Mouse (Mus musculus): ENCODE measurements around the gene Gns. TPM values are rescaled to one million over a fixed set of nuclear protein-coding genes. Genes with fewer than 3 reads are reported as not detected.

Gns gene
- polyA plus RNA-seq, 2 experiments from 2014 or later, result 9.1 to 13.6 TPM

DNA sequence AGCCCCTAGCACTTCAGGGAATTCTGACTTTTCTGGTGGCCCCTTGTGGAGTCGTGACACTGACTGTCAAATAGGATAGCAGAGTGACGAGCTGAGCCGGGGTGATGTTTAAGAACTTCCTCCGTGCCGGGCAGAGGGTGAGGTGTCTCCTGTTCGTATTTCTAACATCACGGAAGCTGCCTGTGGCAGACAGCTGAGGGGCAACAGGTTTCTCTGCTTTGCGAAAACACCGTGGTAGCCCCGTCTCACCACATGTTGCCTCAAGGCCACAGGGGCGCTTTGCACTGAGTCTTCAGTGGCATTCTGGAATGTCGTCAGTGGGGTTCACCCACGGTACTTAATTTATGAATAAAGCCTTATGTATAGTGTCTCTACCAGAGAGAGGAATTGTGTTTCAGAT, 2.4 kb downstream of the Gns start:
- ATAC-seq, result no peak

DNA sequence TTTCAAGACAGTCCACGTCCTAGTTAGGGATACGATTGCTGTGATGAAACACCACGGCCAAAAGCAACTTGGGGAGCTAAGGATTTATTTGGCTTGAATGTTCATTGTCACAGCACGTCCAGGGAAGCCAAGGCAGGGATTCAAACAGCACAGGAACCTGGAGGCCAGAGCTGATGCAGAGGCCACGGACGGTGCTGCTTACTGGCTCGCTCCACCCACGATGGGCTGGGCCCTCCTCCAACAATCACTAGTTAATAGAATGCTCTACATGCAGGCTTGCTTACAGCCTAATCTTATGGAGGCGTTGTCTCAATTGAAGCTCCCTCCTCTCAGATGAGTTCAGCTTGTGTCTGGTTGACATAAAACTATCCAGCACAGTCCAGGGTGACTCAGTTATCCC, 2.9 kb downstream of the Gns start:
- no peak for ATAC-seq

DNA sequence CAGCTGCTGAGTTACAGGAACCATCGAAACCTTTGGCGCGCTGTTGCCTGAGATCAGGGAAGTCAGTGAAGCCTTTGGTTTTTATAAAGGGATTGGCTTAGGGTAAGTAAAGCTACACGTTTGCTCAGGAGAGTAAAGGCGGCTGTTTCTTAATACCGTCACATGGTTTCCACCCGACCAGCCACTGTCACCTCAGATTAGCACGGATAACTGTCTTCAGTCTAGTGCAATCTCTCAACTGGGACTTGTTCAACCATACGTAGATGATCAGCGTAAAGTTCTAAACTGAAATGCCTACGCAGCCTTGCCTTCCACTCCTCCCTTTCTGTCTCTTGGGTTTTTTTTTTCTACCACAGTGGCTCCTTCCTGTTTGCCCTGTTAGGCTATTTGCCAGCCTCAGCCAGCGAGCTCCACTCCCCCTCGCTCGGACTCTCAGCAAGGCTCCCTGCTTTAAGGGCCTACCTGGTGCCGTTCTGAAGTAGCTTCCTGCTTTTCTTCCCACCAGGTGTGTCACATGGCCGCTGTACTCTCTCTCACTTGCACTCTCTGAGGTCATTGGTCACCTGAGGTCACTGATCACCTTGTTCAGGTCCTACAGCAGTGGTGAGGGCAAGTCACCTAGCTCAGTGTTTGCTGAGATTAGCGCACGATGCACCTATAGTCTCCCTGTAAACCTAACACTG, 4.0 kb downstream of the Gns start:
- ATAC-seq, result no peak

DNA sequence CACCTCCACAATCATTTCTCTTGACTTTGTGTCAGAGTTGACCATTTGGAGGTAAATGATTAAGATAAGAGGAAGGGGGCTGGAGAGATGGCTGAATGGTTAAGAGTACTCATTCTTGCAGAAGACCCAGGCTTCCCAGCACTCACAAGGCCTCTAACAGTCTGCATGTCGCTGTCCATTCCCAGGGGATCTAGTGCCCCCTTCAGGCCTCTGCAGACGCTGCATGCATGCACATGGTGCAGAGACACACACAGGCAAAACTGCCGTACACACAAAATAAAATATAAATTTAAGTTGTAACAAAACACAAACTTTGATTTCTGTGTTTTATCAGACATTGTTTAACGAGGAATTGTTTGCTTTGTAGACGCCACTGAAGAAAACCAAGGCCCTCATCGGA, 5.9 kb downstream of the Gns start:
- ATAC-seq, result no peak

DNA sequence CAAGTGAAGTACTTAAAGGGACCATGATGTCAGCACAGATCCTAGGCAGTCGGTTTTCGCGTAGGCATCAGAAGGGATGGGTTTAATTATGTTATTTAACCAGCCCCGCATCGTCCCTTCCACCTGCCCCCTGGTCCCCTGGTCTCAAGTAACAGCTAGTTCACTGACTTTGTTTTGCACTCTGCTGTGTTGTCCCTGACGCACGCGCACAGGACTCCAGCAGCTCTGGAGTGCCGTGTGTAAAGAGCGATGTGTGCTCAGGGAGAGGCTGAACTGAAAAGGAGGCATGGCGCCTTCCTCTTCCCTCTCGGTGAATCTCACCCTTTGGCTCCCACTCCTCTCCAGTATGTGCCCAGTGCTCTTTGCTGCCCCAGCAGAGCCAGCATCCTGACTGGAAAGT, 9.1 kb downstream of the Gns start:
- no peak for ATAC-seq

DNA sequence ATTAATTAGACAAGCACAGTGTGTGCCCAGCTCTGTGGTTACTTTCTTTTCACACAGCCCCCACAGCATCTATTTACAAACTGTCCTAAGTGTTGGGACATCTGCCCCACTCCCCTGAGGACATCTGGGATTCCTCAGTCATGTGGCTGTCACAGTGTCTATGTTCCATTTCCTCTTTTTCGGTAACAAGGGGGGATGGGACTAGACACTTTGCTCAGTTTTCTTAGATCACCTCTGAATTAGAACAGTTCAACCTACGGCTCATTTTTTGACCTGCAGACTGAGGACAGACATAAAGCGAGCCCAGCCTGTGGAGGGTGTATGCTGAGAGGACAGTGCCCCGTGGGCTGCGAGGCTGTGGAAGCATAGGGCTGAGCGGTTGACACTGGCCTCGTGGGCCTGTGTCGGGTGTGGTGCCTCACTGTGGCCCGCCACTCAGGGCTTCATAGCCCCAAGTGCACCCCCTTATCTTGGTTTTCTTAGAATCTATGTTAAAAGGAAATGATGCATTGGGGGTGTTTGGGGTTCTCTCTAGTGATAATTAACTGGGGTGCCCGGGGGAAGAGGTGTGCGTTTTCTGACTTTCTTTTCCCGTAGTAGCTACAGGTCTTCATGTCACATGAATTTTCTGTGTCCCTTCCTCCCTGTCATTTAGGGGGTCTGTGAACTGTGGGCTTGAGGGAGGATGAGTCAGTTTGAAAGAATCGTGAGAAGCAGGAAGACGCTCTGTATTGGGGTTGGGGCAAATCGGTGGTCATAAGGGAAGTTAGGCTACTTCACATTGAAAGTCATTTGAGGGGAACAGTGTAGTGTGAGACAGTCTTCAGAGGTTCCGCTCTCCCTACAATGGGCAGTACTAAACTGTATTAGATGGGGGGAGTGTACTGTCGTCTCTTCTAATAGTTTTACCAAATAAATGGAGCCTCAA, 10.1 kb downstream of the Gns start:
- no peak for ATAC-seq

DNA sequence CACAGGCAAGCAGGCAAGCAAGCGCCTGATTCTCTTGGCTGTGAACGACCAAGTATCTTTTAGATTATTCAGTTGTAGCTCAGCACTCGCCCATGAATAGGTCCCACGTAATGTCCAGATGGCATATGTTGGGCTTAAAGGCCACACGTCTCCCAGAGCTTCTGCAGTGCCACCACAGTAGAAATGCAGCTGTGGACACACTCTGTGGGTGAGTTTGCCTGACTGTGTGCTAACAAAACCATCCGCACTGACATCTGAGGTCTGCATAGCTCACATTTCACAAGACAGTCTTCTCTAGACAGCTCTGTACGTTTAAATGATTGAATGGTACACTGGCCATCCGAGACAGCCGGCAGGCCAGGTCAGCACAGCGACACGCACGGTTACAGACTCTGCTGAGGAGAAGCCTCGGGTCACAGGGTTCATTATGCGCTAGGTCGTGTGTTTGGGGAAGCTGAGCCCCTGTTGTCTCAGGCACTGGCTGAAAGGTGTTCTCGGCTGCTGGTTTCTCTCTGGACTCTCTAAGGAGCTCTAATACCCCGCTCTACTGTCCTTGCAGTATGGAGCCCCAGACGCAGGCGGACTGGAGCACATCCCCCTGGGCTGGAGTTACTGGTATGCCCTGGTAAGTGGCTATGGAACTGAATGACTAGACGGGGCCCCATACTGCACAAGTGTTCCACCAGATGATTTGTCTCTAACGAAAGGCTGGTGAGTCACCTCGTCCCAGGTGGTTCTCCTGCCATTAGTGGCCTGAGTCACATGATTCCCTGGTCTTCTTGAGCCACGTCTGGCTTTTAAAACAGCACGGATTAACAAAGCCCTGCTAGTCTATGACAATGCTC, 11.0 kb downstream of the Gns start:
- no peak for ATAC-seq

DNA sequence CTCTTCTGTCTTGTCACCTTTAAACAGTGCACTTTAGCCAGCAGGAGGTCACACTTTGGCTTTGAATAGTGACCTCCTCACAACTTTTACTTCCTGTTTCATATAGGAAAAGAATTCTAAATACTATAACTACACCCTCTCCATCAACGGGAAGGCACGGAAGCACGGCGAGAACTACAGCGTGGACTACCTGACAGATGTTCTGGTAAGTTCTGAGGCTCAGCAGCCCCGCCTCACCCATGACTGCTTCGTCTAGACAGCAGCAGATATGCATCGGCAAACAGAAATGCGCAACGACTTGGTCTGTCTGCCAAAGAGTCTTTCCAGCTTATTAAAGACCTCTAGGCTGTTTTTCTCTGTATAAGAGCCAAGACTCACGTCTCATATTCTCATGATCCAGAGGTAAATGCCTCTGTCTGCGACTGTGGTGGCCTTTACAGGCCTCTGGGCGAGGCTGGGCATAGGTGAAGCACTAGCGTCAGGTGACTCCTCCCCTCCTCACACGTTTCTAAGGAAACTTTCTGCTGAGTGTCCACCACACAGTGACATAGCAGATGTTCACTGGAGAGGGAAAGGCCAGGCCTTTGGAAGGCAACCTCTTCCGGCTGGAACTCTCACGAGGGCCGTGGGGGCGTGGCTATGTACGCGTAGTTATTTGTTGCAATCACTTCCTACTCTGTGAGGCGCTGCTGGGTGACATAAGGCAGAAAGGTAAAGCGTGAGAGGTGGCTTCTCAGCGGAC, 11.8 kb downstream of the Gns start:
- no peak for ATAC-seq

DNA sequence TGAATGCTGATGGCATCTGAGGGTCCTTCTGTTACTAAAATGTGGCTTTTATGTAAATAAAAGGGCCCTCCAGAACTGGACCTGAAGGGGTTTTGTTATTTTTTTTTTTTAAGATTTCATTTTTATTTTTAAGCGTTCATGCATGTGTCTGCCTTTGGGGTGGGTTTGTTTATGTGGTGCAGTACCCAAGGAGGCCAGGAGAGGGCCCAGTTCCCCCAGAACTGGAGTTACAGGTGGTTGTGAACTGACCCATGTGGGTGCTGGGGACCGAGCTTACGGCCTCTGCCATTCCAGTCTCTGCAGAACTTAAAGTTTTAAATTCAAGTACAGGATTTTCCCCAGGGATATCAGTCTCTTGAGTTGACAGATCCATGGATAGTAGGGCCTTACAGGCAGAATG, 14.5 kb downstream of the Gns start:
- no peak for ATAC-seq

DNA sequence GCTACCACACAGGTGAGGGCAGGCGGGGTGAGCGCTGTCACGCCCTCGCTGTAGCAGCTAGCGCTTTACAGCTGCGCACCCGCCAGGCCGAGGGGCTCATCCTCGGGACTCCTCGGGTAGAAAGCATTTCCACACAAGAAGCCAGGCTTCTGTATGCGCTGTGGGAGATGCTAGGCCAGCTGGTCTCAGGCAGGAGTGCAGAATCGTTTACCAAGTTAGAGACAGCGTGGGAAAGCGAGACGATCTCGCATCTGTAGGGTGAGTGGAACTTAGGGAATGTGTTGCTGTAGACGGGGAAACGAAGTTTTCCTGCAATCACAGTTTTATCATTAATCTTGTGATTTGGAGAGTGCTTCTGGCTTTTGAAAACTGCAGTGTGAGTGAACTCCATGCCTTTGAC, 16.4 kb downstream of the Gns start:
- no peak for ATAC-seq

DNA sequence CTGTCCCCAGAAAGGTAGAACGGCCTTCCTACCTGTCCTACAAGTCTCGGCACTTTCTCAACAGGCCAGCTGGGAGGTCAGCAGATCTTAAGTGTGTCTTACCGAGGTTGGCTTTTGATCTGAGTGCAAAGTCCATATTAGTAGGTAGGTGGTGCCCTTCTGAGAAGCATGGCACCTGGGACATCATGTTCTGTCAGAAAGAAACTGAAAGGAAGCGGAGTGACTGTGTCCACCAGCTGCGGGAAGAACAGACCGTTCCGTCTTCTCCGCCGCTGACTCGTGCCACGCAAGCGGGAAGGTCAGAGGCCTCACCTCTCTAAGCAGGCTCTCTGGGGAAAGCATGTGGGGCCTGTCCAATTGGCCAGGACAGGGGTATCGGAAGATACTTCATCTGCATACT, 19.8 kb downstream of the Gns start:
- no peak for ATAC-seq

DNA sequence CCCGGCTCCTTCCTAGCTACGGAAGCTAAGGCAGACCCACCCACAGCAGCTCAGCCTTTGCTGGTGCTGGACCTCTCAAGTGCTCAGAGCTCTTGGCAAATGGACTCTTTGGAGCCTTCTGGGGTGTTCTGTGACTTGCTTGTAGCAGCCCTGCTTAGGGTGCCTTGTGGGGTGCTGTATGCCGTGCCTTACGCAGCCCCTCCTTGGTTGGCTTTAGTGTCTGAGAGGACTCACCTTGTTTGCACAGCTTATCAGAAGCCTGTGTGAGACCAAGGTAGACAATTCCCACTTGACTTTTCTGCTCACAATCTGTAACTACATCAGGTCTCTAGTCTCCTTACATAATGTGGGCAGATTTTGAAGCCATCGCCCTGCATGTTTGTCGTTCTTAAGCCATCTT, 20.8 kb downstream of the Gns start:
- no peak for ATAC-seq

DNA sequence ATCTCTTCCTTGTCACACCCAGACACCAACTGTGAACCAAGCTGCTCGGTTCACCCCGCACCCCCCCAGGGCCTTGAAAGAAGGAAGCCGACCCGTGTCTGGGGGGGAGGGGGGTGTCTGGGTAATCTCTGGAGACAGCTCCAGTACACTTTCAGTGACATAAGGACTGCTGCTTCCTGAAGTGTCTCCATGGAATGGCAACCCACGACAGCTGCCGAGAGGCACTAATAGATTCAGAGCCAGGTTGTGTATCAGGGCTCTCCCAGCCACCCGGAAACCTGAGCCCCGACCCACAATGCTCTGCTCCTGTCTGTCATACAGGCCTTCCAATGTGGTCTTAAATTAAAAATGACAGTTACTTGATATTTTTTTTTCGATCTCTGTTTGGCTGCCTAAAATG, 21.5 kb downstream of the Gns start:
- no peak for ATAC-seq

DNA sequence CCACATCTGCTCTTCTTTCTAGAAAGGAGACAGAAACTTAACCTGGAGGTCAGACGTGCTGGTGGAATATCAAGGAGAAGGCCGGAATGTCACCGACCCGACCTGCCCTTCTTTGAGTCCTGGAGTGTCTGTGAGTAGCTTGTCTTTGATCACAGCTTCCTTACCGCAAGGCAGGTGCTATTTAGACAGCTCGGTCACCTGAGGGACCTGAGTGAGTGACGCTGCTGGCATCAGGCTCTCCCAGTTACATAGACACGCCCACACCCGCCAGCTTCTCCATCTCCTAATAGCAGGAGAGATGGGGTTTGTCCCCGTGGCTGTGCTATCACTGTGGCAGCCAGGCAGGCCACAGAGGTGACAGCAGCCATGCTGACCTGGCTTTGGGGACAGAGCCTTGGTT, 25.7 kb downstream of the Gns start:
- no peak for ATAC-seq

DNA sequence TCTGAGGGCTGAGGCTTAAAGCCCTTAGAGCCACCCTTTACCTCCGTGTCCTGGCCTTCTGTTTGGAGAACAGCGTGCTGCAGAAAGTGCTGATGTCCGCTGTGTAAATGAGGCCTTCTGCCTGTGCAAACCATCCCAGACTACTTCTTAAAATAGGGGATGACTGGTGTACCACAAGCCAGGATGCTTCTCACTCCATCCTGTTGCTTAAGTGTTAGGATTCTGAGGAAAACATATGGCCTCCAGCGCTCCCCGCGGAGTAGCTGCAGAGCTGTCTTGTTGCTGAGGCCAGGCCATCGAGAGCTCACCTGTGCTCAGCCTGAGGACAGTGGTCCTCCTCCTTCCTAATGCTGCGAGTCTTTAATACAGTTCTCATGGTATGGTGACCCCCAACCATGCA, 27.0 kb downstream of the Gns start:
- no peak for ATAC-seq

DNA sequence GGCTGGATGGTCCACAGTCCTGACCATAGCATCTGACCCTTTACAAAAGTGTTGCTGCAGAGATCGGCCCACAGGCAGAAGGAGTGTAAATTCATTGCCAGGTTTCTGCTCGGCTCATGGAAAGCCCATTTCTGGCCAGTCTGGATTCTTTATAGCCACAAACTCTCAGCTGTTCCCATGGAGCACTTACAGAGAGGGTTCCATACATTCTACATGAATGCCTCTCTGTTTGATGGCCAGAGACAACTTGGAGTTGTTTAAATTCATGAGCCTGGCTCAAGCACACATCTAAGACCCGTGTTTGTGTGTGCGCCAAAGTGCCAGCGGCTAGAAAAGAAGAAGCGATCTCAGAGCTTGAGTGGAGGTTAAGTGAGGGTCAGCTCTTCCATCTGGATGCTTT, 29.4 kb downstream of the Gns start:
- ATAC-seq, result no peak

DNA sequence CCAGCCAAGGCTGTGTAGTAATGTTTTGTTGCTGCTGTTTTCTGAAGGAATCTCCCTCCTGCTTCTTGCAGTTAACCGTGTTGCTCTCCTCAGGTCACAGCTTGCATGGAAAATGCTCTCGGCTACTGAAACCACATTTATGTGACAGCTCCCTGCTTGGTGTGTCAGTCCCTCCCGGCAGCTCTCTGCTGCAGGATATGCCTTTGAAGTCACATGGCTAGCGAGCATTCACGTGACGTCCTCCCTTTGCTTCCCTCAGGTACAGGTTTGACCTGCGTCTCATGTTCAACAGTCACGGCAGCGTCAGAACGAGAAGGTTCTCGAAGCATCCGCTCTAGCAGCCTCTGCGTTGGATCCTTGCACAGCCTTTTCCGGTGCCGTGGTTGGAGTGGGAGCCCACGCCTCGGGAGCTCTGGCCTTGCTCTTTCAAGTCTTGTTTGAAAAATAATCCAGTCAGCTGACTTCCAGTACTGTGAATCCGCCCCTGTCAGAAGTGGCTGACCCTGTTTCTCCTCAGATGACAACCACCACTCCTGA, 30.0 kb downstream of the Gns start:
- no peak for ATAC-seq

DNA sequence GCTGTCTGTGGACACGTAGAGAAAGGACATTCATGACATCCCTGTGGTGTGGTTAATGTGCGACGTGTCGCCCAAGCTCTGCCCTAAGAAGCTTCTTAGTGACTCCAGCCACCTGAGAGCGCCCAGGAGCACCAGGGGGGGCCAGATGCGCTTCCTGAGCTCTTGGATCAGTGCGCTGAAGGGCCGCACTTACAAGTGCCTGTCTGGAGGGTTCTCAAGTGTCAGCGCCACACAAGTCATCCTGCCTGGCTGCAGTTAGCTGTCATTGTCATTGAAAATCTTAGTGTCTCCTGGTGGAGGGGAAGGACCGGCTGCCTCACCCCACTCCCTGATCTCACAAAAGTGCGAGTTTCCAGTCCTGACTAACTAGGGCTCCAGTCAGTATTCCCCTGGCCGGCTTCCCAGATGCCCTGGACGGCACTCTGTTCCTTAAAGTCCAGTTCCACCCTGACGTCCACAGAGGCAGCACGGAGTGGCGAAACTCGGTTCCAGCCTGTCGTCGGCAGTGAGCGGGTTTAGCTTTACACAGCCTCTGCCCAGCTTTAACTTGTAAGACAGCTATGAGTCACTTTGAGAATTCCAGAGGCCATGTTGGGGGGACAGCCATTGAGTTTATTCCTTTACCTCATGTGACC, 30.8 kb downstream of the Gns start:
- ATAC-seq, result no peak

DNA sequence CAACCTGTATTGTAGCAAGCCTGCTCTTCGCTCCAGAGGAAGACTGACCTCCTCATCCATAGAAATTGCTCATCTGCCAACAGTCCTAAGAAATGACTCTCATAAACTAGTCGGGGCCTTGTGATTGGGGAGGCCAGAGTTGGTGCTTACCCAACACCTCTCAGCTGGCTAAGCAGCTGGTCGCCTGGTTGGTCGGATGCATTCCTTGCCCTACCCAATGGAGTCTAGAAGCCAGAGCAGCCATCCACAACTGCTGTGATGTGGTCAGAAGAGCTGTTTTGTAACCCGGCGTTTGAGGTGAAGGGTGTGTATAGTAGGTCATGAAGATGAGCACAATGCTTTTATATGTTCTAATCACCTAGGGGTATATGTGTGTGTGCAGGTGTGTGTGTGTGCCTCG, 33.7 kb downstream of the Gns start:
- ATAC-seq, result no peak

DNA sequence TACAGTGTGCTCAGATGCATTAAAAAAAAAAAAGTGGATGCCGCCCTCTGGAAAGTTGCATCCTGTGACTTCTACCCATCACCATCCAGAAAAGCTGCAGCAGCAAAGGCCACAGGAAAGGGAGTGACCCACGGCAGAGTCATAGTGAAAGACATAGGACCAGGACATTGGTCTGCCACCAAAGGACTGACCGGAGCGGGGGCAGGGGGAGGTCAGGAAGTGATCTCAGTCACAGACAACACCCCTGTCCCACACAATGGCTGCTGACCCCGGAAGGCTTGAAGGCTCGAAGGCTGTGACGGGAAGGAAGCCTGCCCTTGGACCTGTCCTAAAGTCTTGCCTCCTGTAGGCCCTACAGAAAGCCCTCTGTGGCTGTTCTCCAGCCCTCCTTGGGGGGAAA, 36.1 kb downstream of the Gns start:
- no peak for ATAC-seq

DNA sequence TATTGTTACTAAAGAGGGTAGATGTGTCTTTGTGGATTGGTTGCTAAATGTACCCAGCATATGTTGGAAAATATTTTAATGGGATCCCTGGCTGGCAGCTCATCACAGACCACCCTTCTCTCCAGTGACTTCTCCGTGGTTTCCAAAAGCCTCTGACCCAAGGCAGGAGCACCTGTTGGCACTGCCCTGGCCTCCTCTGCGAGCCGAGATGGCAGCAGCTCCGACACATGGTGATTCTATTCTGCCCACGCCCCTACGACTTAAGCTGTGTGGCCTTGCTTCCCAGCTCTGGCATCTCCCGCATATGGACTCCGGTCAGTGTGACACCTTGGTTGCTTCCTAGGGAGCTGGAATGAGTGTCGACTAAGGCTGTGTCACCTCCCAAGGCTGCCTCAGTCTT, 38.2 kb downstream of the Gns start:
- ATAC-seq, result no peak

DNA sequence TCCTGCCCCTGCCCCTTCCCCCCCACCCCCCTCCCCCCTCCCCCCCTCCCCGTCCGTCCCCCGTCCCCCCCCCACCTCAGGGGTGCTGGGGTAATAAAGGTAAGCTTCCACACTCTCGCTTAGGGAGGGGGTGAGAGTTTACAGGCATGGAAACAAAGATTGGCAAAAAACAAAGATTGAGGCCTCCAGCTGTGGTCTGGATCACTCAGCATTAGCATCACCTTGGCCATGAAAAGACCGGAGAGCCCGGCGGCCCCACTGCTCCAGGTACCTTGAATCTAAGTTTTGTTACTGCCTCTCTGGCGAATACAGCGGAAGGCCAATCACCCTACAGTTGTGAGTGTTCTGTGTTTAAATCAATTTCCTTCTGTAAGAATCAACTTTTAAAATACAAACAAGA, 39.1 kb downstream of the Gns start:
- no peak for ATAC-seq
